Mouse (Mus musculus): ENCODE results near the gene Cd300c.
A peak's percentile ranks its signal among the peaks of the same experiment; 100 is the strongest.

- TF ChIP-seq CTCF (IDR thresholded peaks at IDR 0.05; ENCODE audit: low read depth) (peak; percentile 82), EP300 (IDR thresholded peaks at IDR 0.05; ENCODE audit: low read depth) (no peak)
Observed at GRCm38 (mm10) chr11:114912847-114913246, 56.1 kb downstream of the Cd300c start.

All from liver, embryonic 14.5 days (tissue).